ENCODE assay signal across 8 mouse cellular contexts in genomic region chr6:4749091-4749490, GRCm38 (mm10). TPM values are rescaled to one million over a fixed set of nuclear protein-coding genes. Genes with fewer than 3 reads are reported as not detected.
DNase-seq lines count a peak whose midpoint lies in the region; ATAC-seq and TF ChIP-seq lines count a peak whose summit lies in the region.

No protein-coding gene starts in this region.

- WGBS in hindbrain, embryonic 14.5 days, result 45% methylated on average over 22 of the region's 22 CpGs
- 40% methylated on average over 17 of the region's 22 CpGs for WGBS in lung, embryonic 16.5 days
- WGBS in olfactory bulb, adult 2 months, result 54% methylated on average over 21 of the region's 22 CpGs

- peak overlapping the region; percentile 32; the same call in 1 of the 2 replicates for H3K9ac ChIP-seq in hindbrain, embryonic 14.5 days
- H3K9ac ChIP-seq in lung, embryonic 16.5 days (ENCODE audit: low read length), result no peak overlapping the region

- no peak for TF ChIP-seq CTCF in cortical plate, adult 2 months (IDR thresholded peaks at IDR 0.05; ENCODE audit: extremely low read depth, insufficient read depth, low read length)
- TF ChIP-seq CTCF in olfactory bulb, adult 2 months (IDR thresholded peaks at IDR 0.05; ENCODE audit: insufficient read depth, low read depth, low read length), result no peak

- DNase-seq in gastrocnemius, adult 18-20 months (ENCODE audit: low spot score), result peak; percentile 95
- DNase-seq in hindbrain, embryonic 14.5 days (ENCODE audit: low spot score), result peak; percentile 89
- peak; percentile 89 to 95 for DNase-seq in layer of hippocampus, postnatal 14 days (ENCODE audit: low spot score in 2 of 2)
- peak; percentile 96 for DNase-seq in testis, postnatal 14 days (ENCODE audit: low spot score)

- peaks cover 23% of the 10 kb centered on the region; the same call in 1 of the 2 replicates for H3K9me3 ChIP-seq in hindbrain, embryonic 14.5 days (ENCODE audit: control insufficient read depth, low read length)
- H3K9me3 ChIP-seq in lung, embryonic 16.5 days (ENCODE audit: control insufficient read depth, low read length), result peaks cover 24% of the 10 kb centered on the region

- H3K36me3 ChIP-seq in hindbrain, embryonic 14.5 days (replicated peaks; ENCODE audit: control insufficient read depth, insufficient read depth), result no peaks in the 10 kb centered on the region
- H3K36me3 ChIP-seq in lung, embryonic 16.5 days (ENCODE audit: control insufficient read depth, insufficient read depth, low read length), result no peaks in the 10 kb centered on the region

- no peak overlapping the region for H3K27ac ChIP-seq in cortical plate, adult 2 months (ENCODE audit: insufficient read depth, low read length)
- no peak overlapping the region for H3K27ac ChIP-seq in hindbrain, embryonic 14.5 days
- no peak overlapping the region for H3K27ac ChIP-seq in lung, embryonic 16.5 days (ENCODE audit: low read length)
- no peak overlapping the region for H3K27ac ChIP-seq in olfactory bulb, adult 2 months (ENCODE audit: insufficient read depth, low read depth, low read length)

- H3K27me3 ChIP-seq in hindbrain, embryonic 14.5 days (ENCODE audit: control insufficient read depth, insufficient read depth, low read length), result no peaks in the 10 kb centered on the region
- no peaks in the 10 kb centered on the region for H3K27me3 ChIP-seq in lung, embryonic 16.5 days (ENCODE audit: control insufficient read depth, insufficient read depth, low read depth, low read length)

- ATAC-seq in activated CD4-positive, CD25-positive, alpha-beta regulatory T cell, adult 4 months, result peak; percentile 32
- ATAC-seq in hindbrain, embryonic 14.5 days (ENCODE audit: low FRiP score), result peak; percentile 96
- peak; percentile 95 for ATAC-seq in lung, embryonic 16.5 days (ENCODE audit: low read depth)

- H3K4me1 ChIP-seq in cortical plate, adult 2 months (ENCODE audit: control insufficient read depth, insufficient read depth, low read length), result no peaks in the 10 kb centered on the region
- H3K4me1 ChIP-seq in hindbrain, embryonic 14.5 days (replicated peaks; ENCODE audit: control insufficient read depth, insufficient read depth, low read length), result no peaks in the 10 kb centered on the region
- H3K4me1 ChIP-seq in lung, embryonic 16.5 days (replicated peaks; ENCODE audit: control insufficient read depth, insufficient read depth, low read length), result no peaks in the 10 kb centered on the region
- H3K4me1 ChIP-seq in olfactory bulb, adult 2 months (ENCODE audit: control insufficient read depth, insufficient read depth, low read length), result peaks cover 4% of the 10 kb centered on the region; the same call in 1 of the 2 replicates

- peak; percentile 10; the same call in 1 of the 2 replicates for TF ChIP-seq POLR2A in cortical plate, adult 2 months (IDR thresholded peaks at IDR 0.05; ENCODE audit: extremely low read depth, insufficient read depth, low read length)
- TF ChIP-seq POLR2A in olfactory bulb, adult 2 months (IDR thresholded peaks at IDR 0.05; ENCODE audit: insufficient read depth, low read depth, low read length), result no peak

- H3K4me2 ChIP-seq in hindbrain, embryonic 14.5 days (replicated peaks), result peak overlapping the region; percentile 68
- H3K4me2 ChIP-seq in lung, embryonic 16.5 days (ENCODE audit: low read depth, low read length), result peak overlapping the region; percentile 78

- peak overlapping the region; percentile 83; the same call in 1 of the 2 replicates for H3K4me3 ChIP-seq in cortical plate, adult 2 months (ENCODE audit: insufficient read depth, low read length)
- peak overlapping the region; percentile 58 for H3K4me3 ChIP-seq in hindbrain, embryonic 14.5 days (replicated peaks; ENCODE audit: low read length)
- peak overlapping the region; percentile 59 for H3K4me3 ChIP-seq in lung, embryonic 16.5 days (ENCODE audit: low read length)
- H3K4me3 ChIP-seq in olfactory bulb, adult 2 months (ENCODE audit: insufficient read depth, low read depth, low read length), result peak overlapping the region; percentile 54

RNA-seq across cellular contexts. Expression of gene Peg10, which starts 2.0 kb away (rescaled TPM):
- under 1 TPM in 1 of 2 experiments, not detected in 1; 0.08 TPM for polyA plus RNA-seq in activated CD4-positive, CD25-positive, alpha-beta regulatory T cell, adult 4 months (2017; shearing (Covaris generic))
- polyA plus RNA-seq in cortical plate, adult 2 months (2012; rRNA removed), result 5.7 TPM in 2 replicates
- total RNA-seq in gastrocnemius, adult 18-20 months (2021), result 1 to 10 TPM; 1.1 to 1.3 TPM
- 10.5 and 12.2 TPM in 2 replicates for polyA plus RNA-seq in hindbrain, embryonic 14.5 days (2014; fragmentation: Nextera tagmentation; extraction: Ambion mirVana)
- total RNA-seq in layer of hippocampus, postnatal 14 days (2021), result 1 to 10 TPM; 7.0 to 7.9 TPM
- 1.6 and 1.9 TPM in 2 replicates for polyA plus RNA-seq in lung, embryonic 16.5 days (2015; fragmentation: Nextera tagmentation; extraction: Ambion mirVana)
- not detected in 2 replicates for polyA plus RNA-seq in olfactory bulb, adult 2 months (2012; ENCODE audit: insufficient read depth, insufficient read length, low replicate concordance, missing spikeins)

RNA-seq across cellular contexts. Expression of gene Sgce, which starts 2.1 kb away (rescaled TPM):
- under 1 TPM in 1 of 2 experiments, not detected in 1; 0.54 TPM for polyA plus RNA-seq in activated CD4-positive, CD25-positive, alpha-beta regulatory T cell, adult 4 months (2017; shearing (Covaris generic))
- 30.0 and 32.7 TPM in 2 replicates for polyA plus RNA-seq in cortical plate, adult 2 months (2012; rRNA removed)
- 10 to 100 TPM in 1 of 2 experiments, 1 to 10 TPM in 1; 7.6 to 10.5 TPM for total RNA-seq in gastrocnemius, adult 18-20 months (2021)
- polyA plus RNA-seq in hindbrain, embryonic 14.5 days (2014; fragmentation: Nextera tagmentation; extraction: Ambion mirVana), result 51.0 and 55.5 TPM in 2 replicates
- 10 to 100 TPM; 28.7 to 31.3 TPM for total RNA-seq in layer of hippocampus, postnatal 14 days (2021)
- 75.6 and 78.0 TPM in 2 replicates for polyA plus RNA-seq in lung, embryonic 16.5 days (2015; fragmentation: Nextera tagmentation; extraction: Ambion mirVana)
- not detected in 2 replicates for polyA plus RNA-seq in olfactory bulb, adult 2 months (2012; ENCODE audit: insufficient read depth, insufficient read length, low replicate concordance, missing spikeins)

Comparison
In these comparisons a context has a peak if more than half of its experiments do, and no peak if none do; other contexts are left out.
1. ATAC-seq: peak in every context shown above with its lines; median percentile 96 in hindbrain, embryonic 14.5 days; 95 in lung, embryonic 16.5 days; 32 in activated CD4-positive, CD25-positive, alpha-beta regulatory T cell, adult 4 months.
2. RNA of gene Sgce, which starts 2.1 kb away (polyA plus RNA-seq): 75.6 to 78.0 TPM in lung, embryonic 16.5 days, 51.0 to 55.5 TPM in hindbrain, embryonic 14.5 days and 30.0 to 32.7 TPM in cortical plate, adult 2 months; 0.54 TPM in activated CD4-positive, CD25-positive, alpha-beta regulatory T cell, adult 4 months and not detected in olfactory bulb, adult 2 months; every median in the first group is over 10 times any median in the second.
3. Peak in every context shown above with its lines, with median percentiles within 50 percentile points of each other: H3K4me3 ChIP-seq and DNase-seq.